Mouse (Mus musculus) forebrain, embryonic 13.5 days (tissue): Measurements from ENCODE around the gene Nbl1. TPM values are rescaled to one million over a fixed set of nuclear protein-coding genes. Genes with fewer than 3 reads are reported as not detected.

ENCODE experiments used
- ATAC-seq: fragments of 200-750 bp; cut with Nextera tagmentation; 2 replicates; pipeline ENCODE4 v1.8.0; 2017
- H3K27ac ChIP-seq: fragments of 300-500 bp; sonication (generic); 2 replicates; pipeline ENCODE4 v1.5.1; 2015; ENCODE audit warnings: inconsistent platforms, mild to moderate bottlenecking, moderate library complexity
- H3K27me3 ChIP-seq: fragments of 300-500 bp; sonication (generic); 2 replicates; pipeline ENCODE4 v1.6.1; 2015; ENCODE audit warnings: mild to moderate bottlenecking, inconsistent platforms
- H3K36me3 ChIP-seq: fragments of 300-500 bp; sonication (generic); 2 replicates; pipeline ENCODE4 v1.6.1; 2015; ENCODE audit warnings: mild to moderate bottlenecking, inconsistent platforms; ENCODE audit not compliant: poor library complexity, severe bottlenecking
- H3K4me1 ChIP-seq: fragments of 300-500 bp; sonication (generic); 2 replicates; pipeline ENCODE4 v1.6.1; 2015; ENCODE audit warnings: inconsistent platforms
- H3K4me2 ChIP-seq: fragments of 300-500 bp; sonication (generic); 2 replicates; pipeline ENCODE4 v1.6.1; 2015; ENCODE audit warnings: inconsistent platforms, mild to moderate bottlenecking, moderate library complexity
- H3K4me3 ChIP-seq: fragments of 300-500 bp; sonication (generic); 2 replicates; pipeline ENCODE4 v1.5.1; 2015; ENCODE audit warnings: mild to moderate bottlenecking, inconsistent platforms
- H3K9ac ChIP-seq: fragments of 300-500 bp; sonication (generic); 2 replicates; pipeline ENCODE4 v1.6.1; 2015; ENCODE audit warnings: mild to moderate bottlenecking, inconsistent platforms
- H3K9me3 ChIP-seq: fragments of 300-500 bp; sonication (generic); replicated peaks from 2 replicates; pipeline ENCODE4 v1.6.1; 2016; ENCODE audit warnings: inconsistent platforms
- whole genome bisulfite sequencing: fragments of 180-500 bp; shearing (Covaris S2); methylation state at CpG from one replicate; pipeline ENCODE4 v1.1.7; 2015; 5-methylcytosine and 5-hydroxymethylcytosine counted together
- polyA plus RNA-seq: library from polyadenylated mRNA; unstranded; fragments of >200 nt; fragmentation: Nextera tagmentation; extraction: Ambion mirVana; gene quantifications from 2 replicates; pipeline ENCODE4 v1.2.1, GENCODE M21; 2015

Gene Nbl1
- polyA plus RNA-seq, 1 experiment from 2014 or later: 17.1 TPM

- H3K27me3 ChIP-seq: peaks cover 3% of the 10 kb centered on the region; the same call in 1 of the 2 replicates
- no peak overlapping the region for H3K9ac ChIP-seq
- H3K4me1 ChIP-seq: peaks cover 54% of the 10 kb centered on the region
- H3K9me3 ChIP-seq: 0 out of 2 replicates have a peak, but pooled peaks cover 4% of the 10 kb centered on the region
- H3K4me2 ChIP-seq: no peak overlapping the region
- no peak for ATAC-seq
- WGBS: 83% methylated on average over 3 of the region's 3 CpGs
- no peak overlapping the region for H3K27ac ChIP-seq
- H3K4me3 ChIP-seq: no peak overlapping the region
- H3K36me3 ChIP-seq: no peaks in the 10 kb centered on the region
Observed at GRCm38 (mm10) chr4:139035799-139036198, 57.0 kb downstream of the Nbl1 start.

GRCm38 (mm10) chr4:139034942-139035341 is 57.9 kb downstream of the Nbl1 start:
- H3K27ac ChIP-seq: no peak overlapping the region
- H3K27me3 ChIP-seq: peaks cover 3% of the 10 kb centered on the region; the same call in 1 of the 2 replicates
- peaks cover 46% of the 10 kb centered on the region for H3K4me1 ChIP-seq
- no peak overlapping the region for H3K4me2 ChIP-seq
- no peak for ATAC-seq
- 97% methylated on average over 3 of the region's 3 CpGs for WGBS
- no peak overlapping the region for H3K9ac ChIP-seq
- no peak overlapping the region for H3K4me3 ChIP-seq
- H3K9me3 ChIP-seq: 0 out of 2 replicates have a peak, but pooled peaks cover 4% of the 10 kb centered on the region
- no peaks in the 10 kb centered on the region for H3K36me3 ChIP-seq

- H3K9me3 ChIP-seq: 0 out of 2 replicates have a peak, but pooled peaks cover 4% of the 10 kb centered on the region
- no peak overlapping the region for H3K4me2 ChIP-seq
- H3K27me3 ChIP-seq: peaks cover 3% of the 10 kb centered on the region; the same call in 1 of the 2 replicates
- ATAC-seq: no peak
- whole genome bisulfite sequencing: 64% methylated on average over 4 of the region's 4 CpGs
- no peak overlapping the region for H3K4me3 ChIP-seq
- no peak overlapping the region for H3K27ac ChIP-seq
- H3K36me3 ChIP-seq: no peaks in the 10 kb centered on the region
- peaks cover 42% of the 10 kb centered on the region for H3K4me1 ChIP-seq
- H3K9ac ChIP-seq: no peak overlapping the region
Observed at GRCm38 (mm10) chr4:139034540-139034939, 58.3 kb downstream of the Nbl1 start.

- H3K27ac ChIP-seq: no peak overlapping the region
- H3K9ac ChIP-seq: no peak overlapping the region
- no peak for ATAC-seq
- peaks cover 36% of the 10 kb centered on the region for H3K4me1 ChIP-seq
- no peaks in the 10 kb centered on the region for H3K36me3 ChIP-seq
- peaks cover 3% of the 10 kb centered on the region; the same call in 1 of the 2 replicates for H3K27me3 ChIP-seq
- 0 out of 2 replicates have a peak, but pooled peaks cover 4% of the 10 kb centered on the region for H3K9me3 ChIP-seq
- WGBS: 86% methylated on average over 8 of the region's 8 CpGs
- no peak overlapping the region for H3K4me3 ChIP-seq
- no peak overlapping the region for H3K4me2 ChIP-seq
Observed at GRCm38 (mm10) chr4:139034010-139034367, 58.8 kb downstream of the Nbl1 start.

GRCm38 (mm10) chr4:139033263-139034009 is 59.4 kb downstream of the Nbl1 start:
- Histone ChIP-seq H3K4me3 (no peak overlapping the region), H3K9ac (no peak overlapping the region), H3K9me3 (0 out of 2 replicates have a peak, but pooled peaks cover 4% of the 10 kb centered on the region), H3K4me1 (peaks cover 31% of the 10 kb centered on the region), H3K36me3 (no peaks in the 10 kb centered on the region), H3K27ac (no peak overlapping the region), H3K4me2 (no peak overlapping the region), H3K27me3 (peaks cover 3% of the 10 kb centered on the region; the same call in 1 of the 2 replicates)
- 87% methylated on average over 11 of the region's 11 CpGs for WGBS
- no peak for ATAC-seq

GRCm38 (mm10) chr4:139032521-139032920 is 60.3 kb downstream of the Nbl1 start:
- Histone ChIP-seq H3K36me3 (no peaks in the 10 kb centered on the region), H3K27me3 (peaks cover 3% of the 10 kb centered on the region; the same call in 1 of the 2 replicates), H3K4me2 (no peak overlapping the region), H3K4me3 (no peak overlapping the region), H3K27ac (peak overlapping the region; percentile 10; the same call in 1 of the 2 replicates), H3K9me3 (0 out of 2 replicates have a peak, but pooled peaks cover 4% of the 10 kb centered on the region), H3K4me1 (peaks cover 22% of the 10 kb centered on the region), H3K9ac (no peak overlapping the region)
- ATAC-seq: no peak; the same call in 1 of the 2 replicates
- 54% methylated on average over 12 of the region's 12 CpGs for WGBS

Other genes starting within 250 kb of the Nbl1 start
- gene Pla2g5, start 229.5 kb downstream of the Nbl1 start, polyA plus RNA-seq: 0.26 and 0.42 TPM in 2 replicates
- not detected in 2 replicates for gene Gm13030, start 219.0 kb downstream of the Nbl1 start, polyA plus RNA-seq
- not detected in 2 replicates for gene Pla2g2e, start 215.1 kb downstream of the Nbl1 start, polyA plus RNA-seq
- 2.5 and 3.6 TPM in 2 replicates for gene Otud3, start 179.0 kb downstream of the Nbl1 start, polyA plus RNA-seq
- 0.57 TPM in 1 of 2 replicates, not detected in the other for gene Rnf186, start 125.9 kb downstream of the Nbl1 start, polyA plus RNA-seq
- 0.48 and 0.93 TPM in 2 replicates for gene Tmco4, start 120.1 kb downstream of the Nbl1 start, polyA plus RNA-seq
- 0.11 and 0.18 TPM in 2 replicates for gene Htr6, start 17.4 kb downstream of the Nbl1 start, polyA plus RNA-seq
- 429 and 523 TPM in 2 replicates for gene Minos1, start 38.1 kb upstream of the Nbl1 start, polyA plus RNA-seq
- gene Capzb, start 99.9 kb upstream of the Nbl1 start, polyA plus RNA-seq: 309 TPM in 2 replicates
- gene Pqlc2, start 217.7 kb upstream of the Nbl1 start, polyA plus RNA-seq: 10.1 and 12.6 TPM in 2 replicates
- gene Akr7a5, start 217.8 kb upstream of the Nbl1 start, polyA plus RNA-seq: 66.2 and 71.6 TPM in 2 replicates